Mouse (Mus musculus) lung, postnatal 0 days (tissue): ENCODE results near the gene Il2.

Source experiments
- CTCF ChIP-seq: IDR thresholded peaks from 2 replicates; pipeline ENCODE4 v1.5.1; 2016; ENCODE audit warnings: antibody characterized with exemption, mild to moderate bottlenecking
- EP300 ChIP-seq: IDR thresholded peaks from 2 replicates; pipeline ENCODE4 v1.6.1; 2016; ENCODE audit warnings: antibody characterized with exemption, mild to moderate bottlenecking, control low read depth

DNA sequence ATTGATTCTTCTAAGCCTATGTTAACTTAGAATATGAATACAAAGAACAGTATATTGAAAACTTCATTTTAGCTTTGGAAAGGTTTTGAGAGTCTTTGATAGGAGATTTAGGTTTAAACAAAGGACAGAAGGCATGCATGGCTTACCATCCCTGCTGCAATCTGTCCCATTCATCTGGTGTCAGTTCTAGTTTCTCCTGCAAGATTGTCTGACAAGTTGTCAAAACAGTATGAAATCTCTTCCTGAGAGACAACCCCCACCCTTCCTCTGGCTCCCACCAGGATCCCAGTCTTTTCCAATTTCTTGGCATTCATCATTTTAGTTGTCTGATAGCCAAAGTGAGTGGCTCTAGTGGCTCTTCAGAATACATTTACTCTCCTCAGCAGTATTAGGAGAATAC, 35.0 kb downstream of the Il2 start:
- TF ChIP-seq EP300 (no peak), CTCF (no peak)
